Mouse (Mus musculus) Muller cell, postnatal 12 days (primary cell): ENCODE measurements around the gene Fam219b.

ENCODE experiments used
- DNase-seq: peaks from one replicate; pipeline ENCODE4 v3.0.0-alpha.2; 2015; ENCODE audit errors: inconsistent ontology term

Fam219b gene

GRCm38 (mm10) chr9:57562896-57563372 lies 25.6 kb downstream of the Fam219b start:
- DNase-seq = no peak

GRCm38 (mm10) chr9:57564609-57565008 lies 27.3 kb downstream of the Fam219b start:
- DNase-seq = peak; percentile 9

- no peak for DNase-seq
Measured at GRCm38 (mm10) chr9:57565741-57566221, 28.5 kb downstream of the Fam219b start.

- no peak for DNase-seq
Measured at GRCm38 (mm10) chr9:57566846-57567245, 29.5 kb downstream of the Fam219b start.

GRCm38 (mm10) chr9:57568500-57568899 lies 31.2 kb downstream of the Fam219b start:
- DNase-seq = no peak

GRCm38 (mm10) chr9:57574397-57574796 lies 37.1 kb downstream of the Fam219b start:
- DNase-seq = no peak

GRCm38 (mm10) chr9:57575577-57575976 lies 38.2 kb downstream of the Fam219b start:
- no peak for DNase-seq

GRCm38 (mm10) chr9:57577144-57577849 lies 40.0 kb downstream of the Fam219b start:
- DNase-seq = no peak

GRCm38 (mm10) chr9:57584991-57585390 lies 47.7 kb downstream of the Fam219b start:
- DNase-seq = no peak

- peak; percentile 92 for DNase-seq
Measured at GRCm38 (mm10) chr9:57589224-57590126, 52.1 kb downstream of the Fam219b start, which contains the start of gene Ulk3. Ulk3 (plus strand) TSS chr9:57589452.

GRCm38 (mm10) chr9:57590726-57591125 lies 53.4 kb downstream of the Fam219b start:
- DNase-seq = no peak
